Mouse (Mus musculus) embryonic fibroblast, embryonic 13.5 days (primary cell): ENCODE data around the gene Mamdc2. TPM values are rescaled to one million over a fixed set of nuclear protein-coding genes. Genes with fewer than 3 reads are reported as not detected.

ENCODE experiments used
- H3K27ac ChIP-seq: 2 replicates; pipeline ENCODE4 v1.5.1; 2012; ENCODE audit warnings: low read length, control low read depth, inconsistent platforms; ENCODE audit not compliant: insufficient read depth
- H3K4me1 ChIP-seq: 2 replicates; pipeline ENCODE4 v1.6.1; 2011; ENCODE audit warnings: low read length; ENCODE audit not compliant: control insufficient read depth, insufficient read depth
- H3K4me3 ChIP-seq: 2 replicates; pipeline ENCODE4 v1.5.1; 2011; ENCODE audit warnings: mild to moderate bottlenecking, control low read depth, low read length; ENCODE audit not compliant: insufficient read depth
- CTCF ChIP-seq: IDR thresholded peaks from 2 replicates; pipeline ENCODE4 v1.5.1; 2011; ENCODE audit warnings: mild to moderate bottlenecking, control low read depth, low read length, moderate library complexity, borderline replicate concordance; ENCODE audit not compliant: insufficient read depth
- POLR2A ChIP-seq: IDR thresholded peaks from 2 replicates; pipeline ENCODE4 v1.6.1; 2011; ENCODE audit warnings: low read depth, mild to moderate bottlenecking, control low read depth, low read length, moderate library complexity
- polyA plus RNA-seq: library from polyadenylated mRNA; stranded (reverse); fragments of >200 nt; gene quantifications from 2 replicates; pipeline ENCODE4 v1.2.4, GENCODE M21; 2011; ENCODE audit warnings: low read depth; ENCODE audit not compliant: missing spikeins, insufficient read length

Mamdc2 gene
- polyA plus RNA-seq, 1 experiment: 21.7 TPM

GRCm38 (mm10) chr19:23373728-23374127 is 74.5 kb downstream of the Mamdc2 start:
- Histone ChIP-seq H3K27ac (0 out of 2 replicates have a peak overlapping the region, but pooled peaks have one; percentile 51), H3K4me1 (peaks cover 4% of the 10 kb centered on the region; the same call in 1 of the 2 replicates), H3K4me3 (no peak overlapping the region)
- TF ChIP-seq CTCF: no peak

DNA sequence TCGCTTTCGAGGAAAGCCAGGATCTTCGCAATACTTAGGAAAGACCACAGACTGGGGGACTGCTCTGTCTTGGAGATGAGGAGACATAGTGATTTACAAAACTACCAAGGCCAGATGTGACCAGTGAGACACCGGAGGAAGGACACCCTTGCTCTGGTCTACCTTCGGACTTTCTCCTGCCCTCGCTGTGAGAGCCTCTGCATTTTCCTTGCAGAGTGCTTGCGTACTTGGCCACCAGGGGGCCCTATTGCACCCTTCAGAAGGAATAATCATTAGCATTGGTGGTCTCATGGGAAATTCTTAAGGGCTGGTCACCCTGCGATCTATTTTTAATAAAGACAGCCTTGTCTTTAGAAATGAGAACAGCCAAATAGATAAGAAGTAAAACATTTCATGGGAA is 75.0 kb downstream of the Mamdc2 start:
- Histone ChIP-seq H3K4me1 (peaks cover 4% of the 10 kb centered on the region; the same call in 1 of the 2 replicates), H3K4me3 (no peak overlapping the region), H3K27ac (no peak overlapping the region)
- TF ChIP-seq CTCF (peak; percentile 49; the same call in 1 of the 2 replicates), POLR2A (no peak)

- no peak overlapping the region for H3K4me3 ChIP-seq
- 0 out of 2 replicates have a peak, but pooled peaks cover 4% of the 10 kb centered on the region for H3K4me1 ChIP-seq
- H3K27ac ChIP-seq: no peak overlapping the region
- TF ChIP-seq CTCF (no peak), POLR2A (no peak)
Measured at GRCm38 (mm10) chr19:23369275-23369674, 79.0 kb downstream of the Mamdc2 start.

GRCm38 (mm10) chr19:23362006-23362405 is 86.2 kb downstream of the Mamdc2 start:
- H3K4me1 ChIP-seq: peaks cover 5% of the 10 kb centered on the region
- no peak overlapping the region for H3K27ac ChIP-seq
- TF ChIP-seq CTCF (no peak), POLR2A (no peak)
- no peak overlapping the region for H3K4me3 ChIP-seq

GRCm38 (mm10) chr19:23361124-23361523 is 87.1 kb downstream of the Mamdc2 start:
- TF ChIP-seq POLR2A (no peak), CTCF (no peak)
- Histone ChIP-seq H3K4me1 (peaks cover 5% of the 10 kb centered on the region), H3K4me3 (no peak overlapping the region), H3K27ac (peak overlapping the region; percentile 13; the same call in 1 of the 2 replicates)

DNA sequence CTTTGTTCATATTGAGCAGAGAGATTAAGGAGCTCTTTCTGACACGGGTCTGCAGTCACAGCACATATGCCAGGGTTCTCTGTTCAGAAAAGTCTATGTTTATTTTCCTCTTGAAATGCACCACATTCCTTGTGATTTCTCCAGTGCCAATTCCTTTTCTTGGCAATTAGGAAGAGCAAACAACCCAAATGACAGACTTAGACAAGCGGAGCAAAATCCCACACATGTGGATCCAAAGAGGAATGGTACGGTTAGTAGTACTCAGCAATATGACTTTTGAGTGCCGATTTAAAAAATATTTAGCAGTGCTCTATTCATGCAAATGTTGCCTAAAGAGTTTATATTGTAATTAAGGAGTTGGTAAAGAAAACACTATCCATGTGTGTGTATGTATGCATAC is 87.7 kb downstream of the Mamdc2 start:
- Histone ChIP-seq H3K4me3 (no peak overlapping the region), H3K4me1 (peaks cover 5% of the 10 kb centered on the region), H3K27ac (0 out of 2 replicates have a peak overlapping the region, but pooled peaks have one; percentile 34)
- TF ChIP-seq POLR2A: no peak
- no peak for TF ChIP-seq CTCF

GRCm38 (mm10) chr19:23357253-23357652 is 91.0 kb downstream of the Mamdc2 start:
- H3K4me3 ChIP-seq: no peak overlapping the region
- no peak overlapping the region for H3K27ac ChIP-seq
- TF ChIP-seq CTCF (no peak), POLR2A (no peak)
- peaks cover 8% of the 10 kb centered on the region for H3K4me1 ChIP-seq

DNA sequence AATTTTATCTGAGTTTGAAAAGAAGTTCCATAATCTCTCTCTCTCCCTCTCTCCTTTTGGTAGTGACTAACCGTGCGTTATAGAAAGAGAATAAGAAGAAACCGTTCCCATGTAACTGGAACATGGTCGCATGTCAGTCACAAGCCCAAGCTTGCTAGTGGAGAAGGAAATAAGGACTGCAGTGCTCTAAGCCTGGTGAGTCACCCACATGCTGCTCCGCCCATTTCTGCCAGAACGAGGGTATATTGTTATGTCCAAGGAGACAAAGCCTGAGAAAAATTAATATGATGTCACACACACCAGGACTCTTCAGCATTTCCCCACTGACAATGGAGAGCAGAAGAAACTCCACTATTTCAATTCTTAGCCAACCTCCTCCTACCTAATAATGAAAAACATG is 93.5 kb downstream of the Mamdc2 start:
- H3K4me3 ChIP-seq: no peak overlapping the region
- TF ChIP-seq POLR2A: no peak
- no peak for TF ChIP-seq CTCF
- 0 out of 2 replicates have a peak, but pooled peaks cover 6% of the 10 kb centered on the region for H3K4me1 ChIP-seq
- 0 out of 2 replicates have a peak overlapping the region, but pooled peaks have one; percentile 3 for H3K27ac ChIP-seq

DNA sequence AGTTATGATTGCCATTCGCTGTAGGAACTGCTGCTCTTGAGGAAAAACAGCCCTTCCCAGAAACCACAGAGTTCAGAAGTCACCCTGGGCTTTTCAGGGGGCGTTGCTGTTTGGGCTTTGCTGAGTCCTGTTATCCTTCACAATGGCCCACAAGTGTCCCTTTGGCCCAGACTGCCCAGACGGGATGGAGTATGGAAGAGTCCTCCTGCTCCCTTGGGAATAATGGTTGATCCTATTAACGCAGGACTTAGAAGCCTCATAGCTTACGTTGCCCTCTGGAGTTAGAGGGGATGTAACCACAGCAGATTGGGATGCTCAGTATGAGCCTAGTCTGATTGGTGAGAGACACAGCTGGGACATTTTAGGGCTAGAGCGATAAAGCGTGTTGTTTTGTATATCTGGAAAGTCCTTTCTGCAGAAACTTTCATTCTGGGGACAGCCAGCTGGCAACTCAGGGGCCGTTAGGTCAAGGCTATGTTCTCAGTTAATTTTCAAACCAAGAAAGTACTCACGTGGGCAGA is 94.3 kb downstream of the Mamdc2 start:
- TF ChIP-seq POLR2A: no peak
- no peak for TF ChIP-seq CTCF
- no peak overlapping the region for H3K27ac ChIP-seq
- 0 out of 2 replicates have a peak, but pooled peaks cover 6% of the 10 kb centered on the region for H3K4me1 ChIP-seq

GRCm38 (mm10) chr19:23353161-23353560 is 95.1 kb downstream of the Mamdc2 start:
- Histone ChIP-seq H3K27ac (no peak overlapping the region), H3K4me1 (0 out of 2 replicates have a peak, but pooled peaks cover 6% of the 10 kb centered on the region), H3K4me3 (no peak overlapping the region)
- no peak for TF ChIP-seq POLR2A
- TF ChIP-seq CTCF: no peak

More for the DNA sequence above, 94.3 kb downstream of the Mamdc2 start:
- no peak overlapping the region for H3K4me3 ChIP-seq

DNA sequence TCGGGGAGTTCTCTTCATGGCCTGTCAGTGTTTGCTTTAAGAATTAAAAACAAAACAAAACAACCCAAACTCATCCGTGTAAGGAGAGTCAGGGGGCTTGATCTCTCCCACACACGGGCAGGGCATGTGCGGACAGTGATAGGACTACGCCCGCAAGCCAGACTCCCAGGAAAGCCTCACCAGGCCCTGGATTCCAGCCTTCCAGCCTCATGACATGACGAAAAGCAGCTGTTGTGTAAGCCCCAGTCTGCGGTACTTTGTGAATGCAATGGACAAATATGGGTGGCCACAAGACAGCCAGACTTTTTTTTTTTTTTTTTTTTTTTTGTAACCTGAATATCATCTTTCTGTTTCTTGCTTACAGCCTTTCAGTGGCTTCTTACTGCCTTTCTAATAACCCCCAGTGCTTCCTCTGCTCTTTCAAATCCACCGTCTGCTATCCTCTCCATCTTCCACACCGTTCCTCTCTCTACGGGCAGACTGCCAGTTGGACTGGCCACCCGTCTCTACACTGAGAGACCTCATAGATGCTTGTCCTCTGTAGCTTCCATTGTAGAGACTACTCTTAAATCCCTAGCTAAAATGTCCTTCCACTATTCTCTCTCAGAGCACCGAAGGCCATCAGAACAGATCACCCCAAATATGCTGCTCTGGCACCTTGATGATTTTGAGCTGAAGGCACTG is 96.3 kb downstream of the Mamdc2 start:
- Histone ChIP-seq H3K4me3 (no peak overlapping the region), H3K27ac (peak overlapping the region; percentile 90), H3K4me1 (0 out of 2 replicates have a peak, but pooled peaks cover 6% of the 10 kb centered on the region)
- TF ChIP-seq POLR2A (no peak), CTCF (no peak)
